Mouse (Mus musculus): ENCODE data around the gene Sf3a2.

Gene Sf3a2

DNA sequence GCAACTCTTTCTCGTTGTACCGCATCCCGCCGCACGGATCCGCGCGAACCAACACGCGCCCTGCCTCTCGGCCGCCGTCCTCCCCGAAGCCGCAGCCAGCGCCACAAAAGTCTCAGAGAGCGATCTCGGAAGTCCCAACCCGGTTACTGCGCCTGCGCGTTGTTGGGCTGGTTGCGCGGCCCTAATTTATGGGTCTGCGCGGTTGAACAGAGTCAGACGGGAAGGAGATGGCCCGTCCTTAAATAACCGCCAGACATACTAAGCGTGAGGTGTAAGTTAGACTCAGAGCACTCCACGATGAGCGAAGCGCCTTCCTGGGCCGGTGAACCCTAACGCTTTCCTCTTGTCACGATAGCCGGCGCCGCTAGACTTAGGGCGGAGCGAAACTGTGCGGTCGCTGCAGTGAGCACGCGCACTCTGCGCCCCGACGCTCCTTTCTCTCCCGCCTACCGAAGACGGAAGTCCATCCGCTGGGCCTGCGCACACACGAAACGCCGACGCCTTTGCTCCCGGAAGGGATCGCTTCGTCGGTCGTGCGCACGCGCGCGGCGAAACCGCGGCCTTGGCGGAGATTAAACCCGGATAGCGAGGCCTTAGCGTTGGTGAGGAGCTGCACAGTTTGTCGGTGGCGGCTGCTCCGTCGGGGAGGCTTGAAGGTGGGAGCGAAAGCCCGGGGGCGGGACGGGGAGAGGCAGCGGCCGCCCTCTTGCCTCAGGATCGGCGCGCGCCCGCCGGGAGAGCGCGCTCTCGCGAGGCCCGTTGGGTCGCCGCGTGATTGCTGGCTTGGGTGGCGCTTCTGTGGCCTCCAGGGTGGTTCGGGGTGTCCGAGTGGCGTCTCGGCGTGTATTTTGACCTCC, at the start of gene Sf3a2, which contains the start of gene Plekhj1:
Gene Sf3a2, plus strand, starts transcription at position 49 of the 857 bp plus-strand sequence.
Gene Plekhj1, minus strand, starts transcription at position 477 of the 857 bp plus-strand sequence.
- peak; percentile 93 to 97 for DNase-seq (ENCODE audit: low spot score in 2 of 2)

DNA sequence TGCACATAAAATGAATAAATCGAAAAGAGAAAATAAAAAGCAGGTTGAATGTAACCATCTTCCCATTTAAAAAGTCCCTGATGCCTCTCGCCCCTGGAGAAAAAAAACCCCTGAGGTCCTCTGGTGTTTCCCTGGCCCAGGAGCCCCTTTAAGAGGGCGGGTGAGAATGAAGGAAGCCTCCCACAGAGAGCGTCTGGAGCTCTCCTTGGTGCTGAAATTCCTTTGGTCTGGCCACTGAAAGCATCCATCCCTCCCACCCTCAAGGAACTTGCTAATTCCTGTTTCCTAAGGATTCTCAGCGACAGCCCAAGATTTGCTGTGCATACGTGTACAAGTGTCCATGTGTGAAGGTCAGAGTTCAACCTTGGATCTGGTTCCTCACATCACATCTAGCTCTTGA, 49.4 kb upstream of the Sf3a2 start:
- DNase-seq (ENCODE audit: low spot score in 2 of 2): peak in 1 of 2 experiments; percentile 61

DNA sequence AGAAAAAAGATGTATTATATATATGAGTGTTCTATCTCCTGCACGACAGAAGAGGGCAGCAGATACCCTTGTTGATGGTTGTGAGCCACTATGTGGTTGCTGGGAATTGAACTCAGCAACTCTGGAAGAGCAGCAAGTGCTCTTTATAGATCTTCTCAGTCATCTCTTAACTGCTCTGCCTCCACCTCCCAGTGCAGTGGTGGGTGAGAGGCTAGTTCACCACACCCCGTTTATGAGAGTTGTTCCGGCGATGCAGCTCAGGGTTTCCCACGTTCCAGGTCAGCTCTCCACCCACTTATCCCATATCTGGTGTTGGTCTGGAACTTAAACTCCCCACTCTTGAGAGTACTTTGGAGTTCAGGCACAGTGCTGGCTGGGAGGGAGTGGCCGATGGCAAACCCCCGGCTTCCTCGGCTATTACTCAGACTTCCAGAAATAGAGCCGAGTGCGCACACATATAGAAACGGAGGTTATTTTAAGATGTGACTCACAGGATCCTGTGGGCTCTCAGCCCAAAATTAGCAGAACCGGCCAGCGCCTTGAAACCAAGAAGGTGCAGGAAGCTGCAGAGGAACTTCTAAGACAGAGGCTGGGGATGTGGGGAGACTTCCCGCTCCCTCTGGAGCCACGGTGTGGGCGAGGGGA, 46.7 kb upstream of the Sf3a2 start:
- DNase-seq (ENCODE audit: low spot score in 2 of 2): peak in 1 of 2 experiments; percentile 40

DNA sequence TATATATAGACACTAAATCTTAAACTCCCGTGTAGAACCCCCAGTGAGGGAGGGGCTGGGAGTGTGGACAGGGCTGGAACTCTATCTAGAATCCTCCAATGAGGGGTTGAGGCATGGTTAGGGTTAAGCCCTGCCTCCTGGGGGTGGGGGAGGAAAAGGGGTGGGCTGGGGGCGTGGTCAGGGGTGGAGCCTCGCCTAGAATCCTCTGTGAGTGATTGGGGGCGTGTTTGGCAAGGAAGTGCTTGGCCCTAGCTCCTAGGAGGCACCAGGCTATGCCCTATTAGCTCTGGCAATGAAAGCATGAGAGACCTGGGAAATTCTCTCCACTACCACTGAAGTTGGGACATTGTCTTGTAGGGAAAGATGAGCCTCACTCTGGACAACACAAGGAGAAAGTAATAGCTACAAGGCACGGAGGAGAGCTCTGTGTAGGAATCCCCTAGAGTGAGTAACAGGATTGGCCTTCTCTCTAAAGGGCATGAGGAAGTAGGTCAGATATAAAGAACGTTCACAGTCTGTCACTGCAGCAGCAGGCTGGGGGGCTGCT, 45.8 kb upstream of the Sf3a2 start:
- DNase-seq (ENCODE audit: low spot score in 2 of 2): peak; percentile 62 to 71

DNA sequence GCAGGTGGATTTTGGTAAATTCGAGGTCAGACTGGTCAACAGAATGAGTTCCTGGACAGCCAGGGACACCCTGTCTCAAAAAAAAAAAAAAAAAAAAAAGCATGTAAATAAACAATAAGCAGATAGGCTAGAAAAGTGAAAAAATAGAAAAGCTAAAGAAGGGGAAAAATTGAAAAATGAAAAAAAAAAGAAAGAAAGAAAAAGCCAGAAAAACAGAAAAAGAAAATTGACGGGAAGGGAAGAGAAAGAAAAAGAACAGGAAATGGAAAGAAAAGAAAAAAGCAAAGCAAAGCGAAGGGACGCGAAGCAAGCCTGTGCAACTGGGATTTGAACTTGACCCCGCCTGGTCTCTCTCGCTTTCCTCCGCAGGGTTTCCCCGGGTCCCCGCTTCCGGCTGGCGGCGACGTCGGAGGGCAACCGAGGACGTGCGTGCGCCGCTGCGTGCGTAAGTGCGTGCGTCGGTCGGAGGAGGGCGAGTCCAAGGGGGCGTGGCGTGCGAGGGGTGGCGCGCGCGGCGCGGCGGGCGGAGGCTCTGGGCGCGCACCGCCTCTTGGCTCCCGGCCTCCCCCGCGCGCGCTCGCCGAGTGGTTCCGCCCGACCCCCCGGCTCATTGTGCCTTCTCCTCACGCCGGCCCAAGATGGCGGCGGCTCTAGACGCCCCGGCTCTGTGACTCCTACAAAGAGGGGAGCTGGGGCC, 43.3 kb upstream of the Sf3a2 start, which contains the start of gene Dot1l:
Gene Dot1l, plus strand, starts transcription at position 613 of the 697 bp plus-strand sequence.
- DNase-seq (ENCODE audit: low spot score in 2 of 2): peak; percentile 98 to 99

DNA sequence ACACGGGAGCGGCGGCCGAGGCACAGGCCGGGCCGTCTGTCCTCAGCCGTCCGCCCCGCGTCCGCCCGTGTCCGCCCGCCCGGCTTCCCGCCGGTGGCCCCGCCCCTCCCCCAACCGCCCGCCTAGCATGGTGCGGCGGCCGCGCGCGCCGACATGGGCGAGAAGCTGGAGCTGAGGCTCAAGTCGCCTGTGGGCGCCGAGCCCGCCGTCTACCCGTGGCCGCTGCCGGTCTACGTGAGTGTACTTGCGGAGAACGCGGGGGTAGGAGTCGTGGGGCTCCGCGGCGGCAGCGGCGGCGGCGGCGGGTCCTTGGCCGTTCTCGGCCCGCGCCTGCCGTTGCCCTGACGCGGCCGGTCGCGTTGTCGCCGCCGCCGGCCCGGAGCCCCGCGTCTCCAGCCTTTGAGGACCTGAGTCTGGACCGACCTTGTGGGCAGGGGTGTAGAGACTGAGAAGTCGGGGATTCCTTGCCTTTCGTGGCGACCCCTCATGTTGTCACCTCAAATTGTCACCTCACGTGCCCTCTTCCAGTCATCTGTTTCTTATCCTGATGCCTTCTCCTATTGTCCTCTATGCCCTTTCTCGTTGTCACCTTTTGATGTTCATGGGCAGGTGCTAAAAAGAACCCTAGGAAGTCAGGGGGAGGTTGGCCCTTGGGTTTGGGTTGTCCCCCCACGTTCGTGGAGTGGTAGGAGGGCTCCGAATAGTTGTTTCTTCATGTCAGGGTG, 42.5 kb upstream of the Sf3a2 start:
- DNase-seq (ENCODE audit: low spot score in 2 of 2): no peak

DNA sequence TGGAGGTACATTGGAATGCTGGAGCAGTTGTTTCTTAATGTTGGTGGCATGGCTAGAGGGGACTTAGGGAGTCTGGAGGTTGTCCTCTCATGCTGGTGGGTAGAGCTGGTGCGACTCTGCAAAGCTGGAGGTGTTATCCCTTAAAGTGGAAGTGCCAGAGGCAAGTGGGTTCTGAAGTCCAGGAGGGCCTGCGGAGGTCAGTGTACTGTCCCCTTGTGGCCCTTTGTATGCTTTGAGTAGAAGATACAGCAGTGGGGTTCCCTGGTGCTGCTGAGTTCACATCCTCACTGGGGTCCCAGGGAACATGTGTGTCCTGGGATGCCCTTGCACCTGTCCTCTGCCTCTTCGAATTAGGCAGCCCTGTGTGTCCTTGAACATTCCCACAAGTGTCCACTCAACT, 41.9 kb upstream of the Sf3a2 start:
- no peak for DNase-seq (ENCODE audit: low spot score in 2 of 2)

DNA sequence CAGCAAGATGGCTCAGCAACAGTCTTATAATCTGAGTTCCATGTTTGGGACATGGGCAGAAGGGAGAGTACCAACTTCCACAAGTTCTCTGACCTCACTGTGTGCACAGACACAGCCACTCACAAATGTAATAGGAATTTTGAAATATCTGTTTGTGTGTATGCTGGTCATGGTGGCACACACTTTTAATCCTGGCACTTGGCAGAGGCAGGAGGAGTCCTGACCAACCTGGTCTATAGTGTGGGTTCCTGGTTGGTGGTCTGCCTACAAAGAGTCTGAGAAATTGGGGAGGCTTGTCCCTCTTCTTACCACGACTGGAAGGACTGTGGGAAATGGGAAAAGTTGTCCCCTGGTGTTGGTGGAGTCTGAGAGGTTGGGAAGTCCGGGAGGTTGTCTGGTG, 41.5 kb upstream of the Sf3a2 start:
- DNase-seq (ENCODE audit: low spot score in 2 of 2): no peak

DNA sequence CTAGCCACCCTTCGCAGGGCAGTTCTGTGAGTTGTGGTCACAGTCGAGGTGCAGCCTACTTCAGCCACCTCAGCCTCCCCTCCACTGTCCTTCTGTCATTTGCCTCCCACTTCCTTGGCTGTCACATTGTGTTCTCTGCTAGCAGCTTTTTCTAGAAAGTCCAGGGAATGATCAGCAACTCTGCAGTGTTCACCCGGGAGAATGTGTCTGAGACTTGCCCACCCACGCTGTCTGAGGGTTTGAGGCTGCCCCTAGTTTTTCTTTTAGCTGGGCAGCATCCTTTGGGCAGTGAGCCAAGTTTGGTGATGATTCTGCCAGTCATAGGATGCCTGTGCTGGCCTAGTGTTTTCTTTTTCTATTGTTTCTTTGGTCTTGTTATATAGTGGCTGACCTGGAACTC, 41.0 kb upstream of the Sf3a2 start:
- no peak for DNase-seq (ENCODE audit: low spot score in 2 of 2)

DNA sequence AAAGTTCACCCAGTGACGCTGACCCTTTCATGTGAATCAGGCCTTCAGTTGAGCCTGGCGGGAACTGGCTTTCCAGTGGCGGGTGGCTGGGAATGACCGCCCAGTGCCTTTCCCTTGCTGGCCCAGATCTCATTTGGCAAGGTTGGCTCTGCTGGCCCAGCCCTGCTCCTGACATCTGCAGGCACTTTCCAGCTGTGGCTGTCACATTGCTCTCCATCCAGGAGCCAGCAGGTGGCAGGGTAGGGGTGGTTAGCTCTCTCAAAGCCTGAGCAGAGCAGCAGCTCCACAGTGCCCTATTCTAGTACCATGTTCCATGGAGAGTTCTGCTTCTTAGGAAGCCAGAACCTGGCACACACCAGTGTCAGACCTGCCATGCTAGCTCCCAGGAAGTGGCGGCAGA, 40.3 kb upstream of the Sf3a2 start:
- peak; percentile 69 to 78 for DNase-seq (ENCODE audit: low spot score in 2 of 2)

DNA sequence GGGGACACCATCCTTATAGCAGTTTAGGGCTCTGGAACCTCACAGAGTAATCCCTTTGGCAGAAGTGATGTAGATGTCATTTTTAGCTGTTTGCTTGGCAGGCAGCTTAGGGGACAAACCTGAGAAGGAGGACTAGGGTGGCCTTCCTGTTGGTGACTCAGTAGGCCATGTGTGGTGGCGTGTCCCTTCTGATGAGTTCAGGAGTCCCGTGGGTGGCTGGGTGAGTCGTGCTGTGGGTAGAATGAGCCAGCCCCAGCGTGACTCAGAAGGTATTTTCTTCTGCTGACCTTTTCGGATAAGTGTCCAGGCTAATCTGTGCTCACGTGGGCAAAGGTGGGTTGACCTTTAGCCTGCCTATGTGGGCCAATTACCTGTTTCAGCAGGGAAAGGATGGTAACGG, 39.3 kb upstream of the Sf3a2 start:
- DNase-seq (ENCODE audit: low spot score in 2 of 2): no peak

DNA sequence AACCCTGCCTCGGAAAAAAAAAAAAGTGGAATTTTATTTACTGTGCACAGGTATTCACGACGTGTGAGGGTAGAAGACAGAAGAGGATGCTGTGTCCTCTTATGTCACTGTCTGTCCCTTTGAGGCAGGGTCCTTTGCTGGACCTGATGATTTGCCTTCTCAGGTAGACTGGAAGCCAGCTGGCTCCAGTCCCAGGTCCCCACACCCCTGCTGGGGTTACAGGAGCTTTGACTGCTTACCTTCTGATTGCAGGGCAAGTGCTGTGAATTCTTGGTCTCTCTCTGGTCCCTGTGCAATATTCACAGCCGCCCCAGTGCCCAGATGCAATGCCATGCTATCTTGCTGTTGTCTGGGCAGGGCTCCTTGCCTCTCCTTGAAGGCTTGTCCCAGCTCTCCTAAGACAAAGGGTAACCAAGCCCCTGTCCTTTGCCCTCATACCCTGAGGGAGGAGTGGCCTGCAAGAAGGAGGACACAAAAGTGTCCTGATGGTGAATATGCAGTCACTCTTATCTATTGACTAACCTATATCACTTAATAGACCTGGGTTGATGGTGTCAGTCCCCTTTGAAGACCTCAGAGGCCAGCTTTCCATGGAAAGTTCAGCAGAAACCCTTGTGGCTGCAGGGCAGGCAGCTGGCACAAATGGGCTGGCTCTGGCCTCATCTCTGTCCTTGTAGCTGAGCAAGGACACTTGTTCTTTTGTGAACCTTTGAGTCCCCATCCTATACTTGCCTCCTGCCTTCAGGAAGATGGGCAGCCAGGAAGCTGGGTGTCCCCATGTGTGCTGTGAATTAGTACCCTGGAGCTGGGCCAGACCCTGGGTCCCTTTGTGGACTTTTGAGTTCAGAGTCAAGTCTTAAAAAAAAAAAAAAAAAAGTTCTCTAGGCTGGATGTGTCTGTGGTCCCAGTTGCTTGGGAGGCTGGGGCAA, 37.1 kb upstream of the Sf3a2 start:
- DNase-seq (ENCODE audit: low spot score in 2 of 2): no peak

DNA sequence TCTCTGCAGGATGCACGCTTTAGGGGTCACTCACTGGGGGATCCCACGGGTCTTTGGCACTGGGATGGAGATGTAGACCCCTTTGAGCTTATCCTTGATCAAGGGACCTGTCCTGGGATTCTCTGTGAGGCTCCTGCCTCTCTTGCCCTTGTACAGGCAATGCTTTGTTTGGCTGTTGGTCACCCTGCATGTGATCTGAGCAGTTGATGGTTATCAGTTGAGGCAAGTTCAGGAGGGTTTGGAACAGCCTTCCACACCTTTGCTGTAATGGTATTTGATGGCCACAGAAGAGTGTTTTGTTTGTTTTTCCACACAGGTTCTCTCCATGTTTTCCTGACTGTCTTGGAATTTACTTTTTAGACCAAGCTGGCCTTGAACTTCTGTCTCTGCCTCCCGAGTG, 36.2 kb upstream of the Sf3a2 start:
- no peak for DNase-seq (ENCODE audit: low spot score in 2 of 2)

DNA sequence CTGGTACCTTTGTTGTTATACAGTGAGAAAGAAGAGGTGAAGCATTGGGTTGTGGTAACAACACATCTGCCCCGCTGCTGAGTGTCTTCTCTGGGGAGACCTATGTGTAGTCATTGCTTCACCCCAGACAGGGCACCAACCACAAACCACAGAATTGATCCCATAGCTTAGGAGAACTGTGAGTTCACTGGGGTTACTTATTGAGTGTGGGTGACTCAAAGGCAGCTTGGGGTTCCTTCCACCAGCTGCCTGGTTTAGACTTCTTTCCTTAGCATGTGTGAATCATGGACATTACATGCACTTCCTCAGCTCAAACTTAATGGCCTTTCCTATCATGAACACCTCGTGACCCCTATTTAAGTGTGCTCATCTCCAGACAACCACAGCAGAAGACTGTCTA, 34.5 kb upstream of the Sf3a2 start:
- DNase-seq (ENCODE audit: low spot score in 2 of 2): no peak

DNA sequence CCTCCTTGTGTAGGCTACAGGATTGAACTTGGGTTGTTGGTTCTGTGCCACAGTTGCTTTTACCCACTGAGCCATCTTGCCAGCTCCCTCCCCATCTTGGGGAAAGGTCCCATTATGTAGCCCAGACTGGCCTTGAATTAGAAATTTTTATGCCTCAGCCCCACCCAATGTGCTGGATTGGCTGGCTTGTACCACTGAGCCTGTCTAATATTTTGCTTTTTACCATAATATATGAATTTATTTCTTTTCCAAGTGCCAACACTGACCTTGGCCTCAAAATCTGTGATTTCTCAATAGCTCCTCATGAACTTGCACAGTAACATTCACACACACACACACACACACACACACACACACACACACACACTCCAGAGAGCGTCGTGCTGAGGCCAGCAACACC, 32.3 kb upstream of the Sf3a2 start:
- no peak for DNase-seq (ENCODE audit: low spot score in 2 of 2)

DNA sequence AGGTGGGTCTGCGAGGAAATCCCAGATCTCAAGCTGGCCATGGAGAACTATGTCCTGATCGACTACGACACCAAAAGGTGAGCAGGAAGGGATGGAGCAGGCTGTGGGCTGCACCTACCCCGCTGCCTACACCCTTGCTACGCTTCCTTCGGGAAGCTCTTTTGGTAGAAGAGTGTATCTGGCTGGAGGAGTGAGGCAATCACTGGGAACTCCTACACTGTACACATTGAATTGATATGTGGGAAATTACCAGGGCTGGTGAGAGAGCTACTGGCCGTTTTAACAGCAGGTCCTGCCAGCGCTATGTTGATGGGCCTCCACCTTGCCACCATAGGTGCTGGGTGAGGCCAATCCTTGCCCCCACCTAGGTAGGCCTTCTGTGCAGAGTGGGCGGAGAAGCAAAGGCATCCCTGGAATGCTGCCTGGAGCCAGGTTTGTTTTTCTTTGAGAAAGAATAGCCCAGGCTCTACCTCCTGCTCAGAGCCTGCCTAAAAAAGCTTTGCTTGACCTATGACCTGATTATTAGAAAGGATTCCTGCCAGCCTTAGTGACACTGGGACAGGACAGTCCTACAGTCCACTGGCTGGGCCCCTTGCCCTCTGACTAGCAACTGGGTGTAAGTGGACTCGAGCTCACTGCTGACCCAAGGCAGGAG, 31.7 kb upstream of the Sf3a2 start:
- no peak for DNase-seq (ENCODE audit: low spot score in 2 of 2)

DNA sequence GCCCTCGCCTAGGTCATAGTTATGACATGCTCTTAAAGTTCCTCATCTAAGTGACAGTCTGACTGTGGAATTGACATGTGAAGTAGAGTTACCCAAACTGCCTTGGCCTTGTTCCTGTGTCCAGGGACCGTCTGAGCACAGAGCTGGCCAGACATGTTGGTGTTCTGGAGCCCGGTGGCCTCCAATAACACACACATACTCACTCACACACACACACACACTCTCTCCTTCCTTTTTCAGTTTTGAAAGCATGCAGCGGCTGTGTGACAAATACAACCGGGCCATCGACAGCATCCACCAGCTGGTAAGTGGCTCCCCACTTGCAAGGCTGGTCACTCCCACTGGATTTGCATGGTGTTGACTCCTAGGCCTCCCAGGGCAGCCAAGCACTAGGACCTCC, 29.6 kb upstream of the Sf3a2 start:
- DNase-seq (ENCODE audit: low spot score in 2 of 2): no peak

DNA sequence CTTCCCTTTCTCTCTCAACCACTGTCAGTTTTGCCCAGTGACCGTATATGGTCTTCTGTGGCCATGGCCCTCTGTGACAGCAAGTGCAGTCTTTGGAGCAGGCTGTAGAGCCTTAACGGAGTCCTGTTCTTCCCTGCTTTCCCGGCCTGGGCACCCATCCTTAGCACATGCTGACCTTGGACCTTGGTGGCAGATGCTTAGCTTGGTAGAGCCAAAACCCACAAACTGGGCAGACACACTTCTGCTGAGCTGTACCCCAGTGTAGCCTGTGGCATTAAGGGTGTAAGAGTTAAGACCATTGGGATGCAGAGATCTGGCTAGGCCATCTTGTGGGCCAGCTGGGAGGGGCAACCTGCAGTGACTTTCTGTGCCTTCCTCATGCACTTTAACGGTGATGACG, 24.2 kb upstream of the Sf3a2 start:
- DNase-seq (ENCODE audit: low spot score in 2 of 2): no peak

DNA sequence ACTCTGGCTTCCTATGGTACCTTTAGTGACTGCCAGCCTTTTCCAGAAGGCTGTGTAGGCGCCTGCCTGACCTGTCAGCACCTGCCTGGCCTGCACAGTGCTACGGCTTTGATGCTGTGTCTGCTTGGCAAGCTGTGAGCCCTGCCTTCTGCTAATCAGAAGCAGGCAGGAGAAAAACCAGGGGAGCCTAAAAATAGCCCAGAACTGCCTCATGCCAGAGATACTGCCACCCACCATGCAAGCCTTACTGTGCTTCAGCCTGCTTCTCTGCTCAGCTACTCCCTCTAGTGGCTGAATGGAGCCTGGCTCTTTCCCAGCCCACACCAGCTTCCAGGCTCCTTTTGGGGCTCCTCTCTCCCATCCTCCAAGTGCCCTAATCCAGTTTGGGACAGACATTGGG, 23.4 kb upstream of the Sf3a2 start:
- DNase-seq (ENCODE audit: low spot score in 2 of 2): peak; percentile 32 to 71

DNA sequence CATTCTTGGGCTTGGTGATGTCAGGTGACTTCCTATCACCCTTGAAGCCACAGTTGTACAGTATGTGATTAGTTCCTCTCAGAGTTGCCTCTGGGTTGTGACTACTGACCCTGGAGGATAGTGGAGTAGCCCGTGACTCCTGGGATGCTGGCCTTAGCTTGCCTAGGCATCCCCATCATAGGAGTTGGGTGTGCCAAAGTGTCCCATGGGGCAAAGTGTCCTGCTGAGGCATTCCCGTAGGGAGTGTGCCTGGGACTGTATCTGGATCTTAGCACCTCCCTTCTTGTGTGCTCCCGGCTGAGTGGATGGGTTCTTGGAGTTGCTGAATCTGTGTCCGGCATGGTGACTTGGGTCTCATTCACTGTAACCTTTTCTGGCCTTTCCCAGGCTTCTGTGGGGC, 23.0 kb upstream of the Sf3a2 start:
- DNase-seq (ENCODE audit: low spot score in 2 of 2): no peak
